Mouse (Mus musculus) stomach, postnatal 0 days (tissue): ENCODE data around the gene Rbm48.

Experiments
- CTCF ChIP-seq: IDR thresholded peaks from 2 replicates; pipeline ENCODE4 v1.5.1; 2016; ENCODE audit warnings: antibody characterized with exemption, low read depth, mild to moderate bottlenecking, moderate library complexity
- EP300 ChIP-seq: optimal IDR thresholded peaks from 2 replicates; pipeline ENCODE3; 2016; ENCODE audit warnings: antibody characterized with exemption

- no peak for TF ChIP-seq CTCF
- no peak for TF ChIP-seq EP300
These were observed 2.4 kb upstream of the Rbm48 start for GRCm38 (mm10) chr5:3598766-3599165.
